Mouse (Mus musculus): Measurements from ENCODE around the gene Topbp1. TPM values are rescaled to one million over a fixed set of nuclear protein-coding genes. Genes with fewer than 3 reads are reported as not detected.

Topbp1 gene
- total and polyA plus RNA-seq, 3 experiments = 95.0 to 141 (median 104) TPM

- in situ Hi-C loops (cut with MboI; ENCODE audit: low pct_ligation_motif_present, low pct_unique_long_range_greater_than_20kb, low sequenced_read_pairs) = no loop called here
- Histone ChIP-seq H3K4me2 (ENCODE audit: insufficient read depth, low read depth, poor library complexity, severe bottlenecking) (no peak overlapping the region), H3K79me2 (replicated peaks; ENCODE audit: control insufficient read depth, extremely low read depth, insufficient read depth, poor library complexity, severe bottlenecking) (no peaks in the 10 kb centered on the region), H3K27me3 (replicated peaks) (peaks cover 6% of the 10 kb centered on the region), H3K9me3 (replicated peaks; ENCODE audit: low read length) (peaks cover 4% of the 10 kb centered on the region), H3K4me1 (ENCODE audit: control insufficient read depth in 1 of 2, insufficient read depth in 2 of 2) (no peaks in the 10 kb centered on the region), H3K4me3 (replicated peaks in 1 of 3; ENCODE audit: low read depth in 2 of 3, low read length in 2 of 3, poor library complexity in 1 of 3) (no peak overlapping the region), H3K9ac (ENCODE audit: insufficient read depth, low read depth) (no peak overlapping the region), H3K27ac (ENCODE audit: insufficient read depth, low read depth) (no peak overlapping the region), H3K36me3 (replicated peaks in 1 of 2; ENCODE audit: control insufficient read depth in 1 of 2, insufficient read depth in 1 of 2, low read length in 1 of 2) (no peaks in the 10 kb centered on the region)
- DNase-seq (ENCODE audit: extremely low read depth) = no peak
- dilution Hi-C loops (cut with MboI; ENCODE audit: extremely low pct_ligation_motif_present, extremely low pct_unique_long_range_greater_than_20kb, low sequenced_read_pairs) = no loop called here
- TF ChIP-seq MAZ (IDR thresholded peaks at IDR 0.05; ENCODE audit: low read depth, low read length) = no peak
- TF ChIP-seq ZMIZ1 (IDR thresholded peaks at IDR 0.05; ENCODE audit: low read depth, low read length) = no peak
- no peak for TF ChIP-seq GABPA (IDR thresholded peaks at IDR 0.05; ENCODE audit: insufficient replicate concordance, low read depth, low read length)
- no peak for TF ChIP-seq CHD1 (IDR thresholded peaks at IDR 0.05; ENCODE audit: low read depth, low read length)
- TF ChIP-seq HCFC1 (IDR thresholded peaks at IDR 0.05; ENCODE audit: low read depth, low read length) = no peak
- TF ChIP-seq JUND (conservative IDR thresholded peaks at IDR 0.05; ENCODE audit: low read depth, low read length) = no peak
- 0 out of 4 replicates have a peak, but pooled peaks of 1 of the 2 experiments have one; percentile 24 for TF ChIP-seq CTCF (conservative IDR thresholded peaks at IDR 0.05 in 1 of 2, IDR thresholded peaks at IDR 0.05 in 1 of 2; ENCODE audit: low read depth in 2 of 2, low read length in 2 of 2)
- no peak for TF ChIP-seq ZC3H11A (IDR thresholded peaks at IDR 0.05; ENCODE audit: low read depth, low read length)
Measured at GRCm38 (mm10) chr9:103265778-103266177, 39.2 kb upstream of the Topbp1 start.

- Histone ChIP-seq H3K4me2 (ENCODE audit: insufficient read depth, low read depth, poor library complexity, severe bottlenecking) (no peak overlapping the region), H3K27me3 (replicated peaks) (peaks cover 2% of the 10 kb centered on the region), H3K79me2 (replicated peaks; ENCODE audit: control insufficient read depth, extremely low read depth, insufficient read depth, poor library complexity, severe bottlenecking) (no peaks in the 10 kb centered on the region), H3K4me1 (ENCODE audit: control insufficient read depth in 1 of 2, insufficient read depth in 2 of 2) (no peaks in the 10 kb centered on the region), H3K36me3 (replicated peaks in 1 of 2; ENCODE audit: control insufficient read depth in 1 of 2, insufficient read depth in 1 of 2, low read length in 1 of 2) (no peaks in the 10 kb centered on the region), H3K4me3 (replicated peaks in 1 of 3; ENCODE audit: low read depth in 2 of 3, low read length in 2 of 3, poor library complexity in 1 of 3) (no peak overlapping the region), H3K9me3 (replicated peaks; ENCODE audit: low read length) (no peaks in the 10 kb centered on the region), H3K9ac (ENCODE audit: insufficient read depth, low read depth) (no peak overlapping the region), H3K27ac (ENCODE audit: insufficient read depth, low read depth) (no peak overlapping the region)
- DNase-seq (ENCODE audit: extremely low read depth) = no peak
- in situ Hi-C loops (cut with MboI; ENCODE audit: low pct_ligation_motif_present, low pct_unique_long_range_greater_than_20kb, low sequenced_read_pairs) (no loop called here), dilution Hi-C loops (cut with MboI; ENCODE audit: extremely low pct_ligation_motif_present, extremely low pct_unique_long_range_greater_than_20kb, low sequenced_read_pairs) (no loop called here)
- TF ChIP-seq ZNF384 (IDR thresholded peaks at IDR 0.05; ENCODE audit: low read depth, low read length) (no peak), IRF4 (IDR thresholded peaks at IDR 0.05; ENCODE audit: low read depth, low read length) (no peak), CTCF (conservative IDR thresholded peaks at IDR 0.05 in 1 of 2, IDR thresholded peaks at IDR 0.05 in 1 of 2; ENCODE audit: low read depth in 2 of 2, low read length in 2 of 2) (no peak), MEF2A (IDR thresholded peaks at IDR 0.05; ENCODE audit: borderline replicate concordance, low read depth, low read length) (no peak), MAFK (IDR thresholded peaks at IDR 0.05; ENCODE audit: insufficient replicate concordance, low read length) (no peak), MAZ (IDR thresholded peaks at IDR 0.05; ENCODE audit: low read depth, low read length) (no peak), SIN3A (IDR thresholded peaks at IDR 0.05; ENCODE audit: low read length) (no peak), RCOR1 (conservative IDR thresholded peaks at IDR 0.05; ENCODE audit: low read depth, low read length) (no peak), ETS1 (conservative IDR thresholded peaks at IDR 0.05; ENCODE audit: low read depth, low read length) (no peak), RAD21 (IDR thresholded peaks at IDR 0.05; ENCODE audit: low read depth, low read length) (no peak), NRF1 (IDR thresholded peaks at IDR 0.05; ENCODE audit: low read depth, low read length) (no peak), ZMIZ1 (IDR thresholded peaks at IDR 0.05; ENCODE audit: low read depth, low read length) (no peak), CHD2 (IDR thresholded peaks at IDR 0.05; ENCODE audit: low read length) (no peak)
Measured at GRCm38 (mm10) chr9:103271104-103271503, 33.9 kb upstream of the Topbp1 start.

Data from CH12.LX (cell line).